Mouse (Mus musculus) intestine, embryonic 15.5 days (tissue): ENCODE measurements around the gene Setdb1. TPM values are rescaled to one million over a fixed set of nuclear protein-coding genes. Genes with fewer than 3 reads are reported as not detected.
A peak's percentile ranks its signal among the peaks of the same experiment; 100 is the strongest.
"Not testable (repeated sequence)": the region's sequence is repeated elsewhere in the genome, so short reads cannot be mapped to it uniquely, and the experiment has no call there.

Source experiments
- ATAC-seq: fragments of 200-750 bp; cut with Nextera tagmentation; 2 replicates; pipeline ENCODE4 v1.8.0; 2017; ENCODE audit warnings: moderate TSS enrichment, moderate library complexity
- H3K27ac ChIP-seq: fragments of 300-500 bp; sonication (generic); 2 replicates; pipeline ENCODE4 v1.5.1; 2015; ENCODE audit warnings: mild to moderate bottlenecking, inconsistent platforms
- H3K27me3 ChIP-seq: fragments of 300-500 bp; sonication (generic); replicated peaks from 2 replicates; pipeline ENCODE4 v1.6.1; 2015; ENCODE audit warnings: inconsistent platforms
- H3K36me3 ChIP-seq: fragments of 300-500 bp; sonication (generic); 2 replicates; pipeline ENCODE4 v1.6.1; 2015; ENCODE audit warnings: inconsistent platforms
- H3K4me1 ChIP-seq: fragments of 300-500 bp; sonication (generic); replicated peaks from 2 replicates; pipeline ENCODE4 v1.6.1; 2015; ENCODE audit warnings: inconsistent platforms
- H3K4me2 ChIP-seq: fragments of 300-500 bp; sonication (generic); replicated peaks from 2 replicates; pipeline ENCODE4 v1.6.1; 2015; ENCODE audit warnings: mild to moderate bottlenecking, inconsistent platforms
- H3K4me3 ChIP-seq: fragments of 300-500 bp; sonication (generic); replicated peaks from 2 replicates; pipeline ENCODE4 v1.5.1; 2015; ENCODE audit warnings: inconsistent platforms
- H3K9ac ChIP-seq: fragments of 300-500 bp; sonication (generic); 2 replicates; pipeline ENCODE4 v1.6.1; 2015; ENCODE audit warnings: inconsistent platforms
- H3K9me3 ChIP-seq: fragments of 300-500 bp; sonication (generic); 2 replicates; pipeline ENCODE4 v1.6.1; 2016; ENCODE audit warnings: inconsistent platforms
- WGBS: fragments of 180-500 bp; shearing (Covaris S2); methylation state at CpG from one replicate; pipeline ENCODE4 v1.1.7; 2015; 5-methylcytosine and 5-hydroxymethylcytosine counted together
- polyA plus RNA-seq: library from polyadenylated mRNA; unstranded; fragments of >200 nt; fragmentation: Nextera tagmentation; extraction: Ambion mirVana; gene quantifications from 2 replicates; pipeline ENCODE4 v1.2.1, GENCODE M21; 2015

The Setdb1 gene
- polyA plus RNA-seq, 1 experiment from 2014 or later: 31.2 TPM

DNA sequence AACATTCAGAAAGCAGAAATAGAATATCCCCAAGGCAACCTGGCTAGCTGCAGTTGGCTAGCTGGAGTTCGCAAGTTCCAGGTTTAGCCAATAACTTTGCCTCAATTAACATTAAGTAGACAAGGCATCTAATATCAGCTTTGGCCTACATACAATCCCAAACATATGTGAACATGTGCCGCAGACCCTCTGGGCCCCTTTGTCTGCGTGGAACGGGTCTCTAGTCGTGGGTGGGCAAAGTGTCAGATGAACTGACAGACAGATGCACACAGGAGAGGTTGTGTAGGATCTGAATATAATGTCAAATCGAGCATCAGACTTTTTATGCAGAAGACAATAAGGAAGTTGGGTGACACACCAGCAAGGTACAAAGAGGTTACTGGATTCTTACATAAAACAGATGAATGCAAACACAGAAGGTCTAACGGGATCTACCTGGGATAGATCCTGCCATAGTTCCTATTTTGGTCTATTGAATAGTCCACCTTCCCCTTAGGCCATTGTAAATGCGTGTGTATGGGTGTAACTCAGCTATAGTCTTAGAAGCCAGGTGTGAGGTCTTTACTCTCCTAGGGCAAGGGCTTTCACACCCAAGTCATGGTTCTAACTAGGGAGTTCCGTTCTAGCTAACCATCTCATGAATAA is 13.5 kb downstream of the Setdb1 start:
- not testable (repeated sequence) for H3K27me3 ChIP-seq, ATAC-seq, H3K9me3 ChIP-seq, H3K4me2 ChIP-seq, H3K9ac ChIP-seq, H3K4me3 ChIP-seq, H3K27ac ChIP-seq, H3K4me1 ChIP-seq
- peaks cover 42% of the 10 kb centered on the region for H3K36me3 ChIP-seq
- 97% methylated on average over 9 of the region's 9 CpGs for WGBS

DNA sequence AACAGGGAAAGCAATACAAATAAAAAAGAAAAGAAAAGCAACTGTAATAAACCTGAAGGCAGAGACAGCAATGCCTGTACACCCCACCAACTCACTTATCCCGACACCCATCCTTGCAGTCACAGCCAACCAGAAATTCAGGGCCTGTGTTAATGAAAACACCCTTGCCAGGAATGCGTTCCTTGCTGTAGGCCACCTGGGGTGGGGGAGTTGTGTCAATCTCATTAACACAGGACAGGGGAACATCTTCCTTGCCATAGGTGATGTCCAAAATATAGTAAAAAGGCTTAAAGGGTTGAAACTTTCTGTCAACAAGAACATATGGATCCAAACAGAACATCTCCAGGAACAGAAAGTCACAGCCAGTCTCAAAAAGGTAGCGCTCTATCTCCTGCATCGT is 18.8 kb downstream of the Setdb1 start:
- Histone ChIP-seq H3K9me3 (no peaks in the 10 kb centered on the region), H3K4me1 (no peaks in the 10 kb centered on the region), H3K36me3 (peaks cover 41% of the 10 kb centered on the region), H3K9ac (no peak overlapping the region), H3K27me3 (no peaks in the 10 kb centered on the region), H3K4me2 (no peak overlapping the region), H3K27ac (no peak overlapping the region), H3K4me3 (no peak overlapping the region)
- WGBS: 95% methylated on average over 4 of the region's 4 CpGs
- ATAC-seq: no peak

DNA sequence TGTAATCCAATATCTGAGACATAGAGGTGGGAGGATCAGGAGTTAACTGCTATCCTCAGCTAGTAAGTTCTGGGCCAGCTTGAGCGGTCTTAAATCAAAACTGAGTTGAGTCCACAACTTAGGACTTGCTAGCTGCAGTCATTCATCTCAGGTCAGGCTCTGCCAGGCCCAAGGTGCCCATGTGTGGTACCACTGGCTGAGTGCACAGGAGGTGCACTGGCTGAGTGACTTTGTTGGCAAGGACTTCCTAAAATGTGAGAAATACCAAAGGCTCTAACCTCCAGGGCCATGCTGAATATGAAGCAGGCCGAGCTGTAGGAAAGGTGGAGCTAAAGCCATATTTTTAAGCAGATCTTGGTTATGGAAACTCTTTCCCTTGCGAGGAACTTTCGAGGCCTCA is 19.7 kb downstream of the Setdb1 start:
- Histone ChIP-seq H3K27ac (no peak overlapping the region), H3K9me3 (no peaks in the 10 kb centered on the region), H3K4me3 (no peak overlapping the region), H3K36me3 (peaks cover 40% of the 10 kb centered on the region), H3K4me1 (no peaks in the 10 kb centered on the region), H3K27me3 (no peaks in the 10 kb centered on the region), H3K4me2 (no peak overlapping the region), H3K9ac (no peak overlapping the region)
- no peak for ATAC-seq
- WGBS: 94% methylated on average over 4 of the region's 4 CpGs

DNA sequence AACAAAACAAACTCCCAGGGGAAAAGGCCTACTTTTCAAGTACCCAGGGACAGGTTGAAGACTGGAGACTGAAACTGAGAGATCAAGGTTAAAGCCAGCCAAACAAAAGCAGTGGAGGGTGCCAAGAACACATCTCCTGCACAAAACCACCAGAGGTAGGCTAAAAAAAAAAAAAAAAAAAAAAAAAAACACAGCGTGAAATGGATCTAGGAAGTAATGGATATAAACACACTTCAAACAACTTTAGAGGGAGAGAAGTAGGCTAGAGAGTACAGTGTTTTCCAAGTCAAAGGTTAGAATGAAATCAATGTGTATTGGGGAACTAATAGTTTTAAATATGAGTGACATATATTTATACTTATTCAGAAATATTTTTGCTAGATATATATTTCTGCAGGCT is 25.5 kb downstream of the Setdb1 start:
- H3K4me2 ChIP-seq: no peak overlapping the region
- no peaks in the 10 kb centered on the region for H3K27me3 ChIP-seq
- H3K36me3 ChIP-seq: peaks cover 30% of the 10 kb centered on the region
- 63% methylated on average over 1 of the region's 1 CpGs for WGBS
- H3K27ac ChIP-seq: no peak overlapping the region
- no peak overlapping the region for H3K9ac ChIP-seq
- H3K9me3 ChIP-seq: no peaks in the 10 kb centered on the region
- H3K4me3 ChIP-seq: no peak overlapping the region
- no peak for ATAC-seq
- H3K4me1 ChIP-seq: no peaks in the 10 kb centered on the region

DNA sequence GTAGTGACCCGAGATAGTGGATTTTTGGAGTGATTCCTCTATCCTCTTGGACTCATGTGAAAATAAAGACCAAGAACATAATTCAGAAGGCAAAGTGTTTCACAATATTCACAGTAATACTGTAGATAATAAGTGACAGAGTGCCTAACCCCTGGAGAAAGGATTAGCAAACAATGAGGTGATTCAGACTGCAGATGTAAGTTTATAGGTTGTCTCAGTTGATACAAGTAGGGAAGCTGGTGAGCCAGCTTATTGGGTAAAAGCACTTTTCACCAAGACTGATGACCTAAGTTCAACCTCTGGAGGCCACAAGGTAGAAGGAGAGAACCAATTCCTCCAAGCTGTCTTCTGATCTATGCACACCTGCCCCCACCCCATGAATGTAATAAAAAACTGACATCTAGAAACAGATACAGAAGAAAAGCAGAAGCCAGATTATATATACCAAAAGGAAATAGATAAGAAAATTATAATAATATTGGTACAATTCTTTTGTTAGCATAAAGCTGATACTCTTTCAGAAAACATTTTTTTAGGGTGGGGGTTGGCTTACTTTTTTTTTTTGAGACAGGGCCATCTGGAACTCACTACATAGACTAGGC is 28.1 kb downstream of the Setdb1 start:
- ATAC-seq: peak; percentile 86
- Histone ChIP-seq H3K9ac (no peak overlapping the region), H3K4me1 (no peaks in the 10 kb centered on the region), H3K27me3 (no peaks in the 10 kb centered on the region), H3K27ac (no peak overlapping the region), H3K4me2 (no peak overlapping the region), H3K9me3 (no peaks in the 10 kb centered on the region), H3K4me3 (no peak overlapping the region), H3K36me3 (peaks cover 46% of the 10 kb centered on the region)
- WGBS: 75% methylated on average over 1 of the region's 1 CpGs

DNA sequence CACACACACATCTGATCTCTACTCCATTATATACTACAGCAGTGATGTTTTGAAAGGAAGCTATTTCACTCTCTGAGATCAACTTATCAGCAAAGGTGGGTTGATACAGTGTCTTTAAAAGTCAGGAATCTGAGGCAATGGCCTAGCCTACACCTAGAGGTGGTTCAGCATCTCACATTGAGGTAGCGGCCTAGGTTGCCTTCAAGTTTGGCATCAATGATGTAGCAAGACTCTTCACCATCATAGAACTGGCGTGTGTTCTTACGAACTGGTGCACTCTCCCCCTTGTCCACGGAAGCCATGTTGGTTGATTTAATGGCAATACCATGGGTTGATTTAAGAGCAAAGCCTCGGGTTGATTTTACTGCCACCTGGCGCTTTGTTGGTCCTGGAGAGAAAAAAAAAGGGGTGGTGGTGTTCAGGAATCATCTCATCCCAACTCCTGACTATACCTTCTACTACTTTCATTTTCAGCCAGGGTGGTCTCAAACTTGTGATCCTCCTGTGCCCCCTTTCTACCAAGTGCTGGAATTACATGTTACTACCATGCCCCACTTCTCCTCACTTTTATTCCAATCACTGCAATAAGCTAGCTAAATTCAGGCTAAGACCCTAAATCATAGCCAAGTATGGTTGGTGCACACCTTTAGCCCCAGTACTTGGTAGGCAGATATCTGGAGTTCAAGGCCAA is 32.4 kb downstream of the Setdb1 start:
- Histone ChIP-seq H3K4me1 (no peaks in the 10 kb centered on the region), H3K27ac (no peak overlapping the region), H3K9me3 (no peaks in the 10 kb centered on the region), H3K9ac (no peak overlapping the region), H3K4me3 (no peak overlapping the region), H3K36me3 (peaks cover 63% of the 10 kb centered on the region), H3K4me2 (no peak overlapping the region), H3K27me3 (no peaks in the 10 kb centered on the region)
- WGBS: 90% methylated on average over 6 of the region's 6 CpGs
- no peak for ATAC-seq

DNA sequence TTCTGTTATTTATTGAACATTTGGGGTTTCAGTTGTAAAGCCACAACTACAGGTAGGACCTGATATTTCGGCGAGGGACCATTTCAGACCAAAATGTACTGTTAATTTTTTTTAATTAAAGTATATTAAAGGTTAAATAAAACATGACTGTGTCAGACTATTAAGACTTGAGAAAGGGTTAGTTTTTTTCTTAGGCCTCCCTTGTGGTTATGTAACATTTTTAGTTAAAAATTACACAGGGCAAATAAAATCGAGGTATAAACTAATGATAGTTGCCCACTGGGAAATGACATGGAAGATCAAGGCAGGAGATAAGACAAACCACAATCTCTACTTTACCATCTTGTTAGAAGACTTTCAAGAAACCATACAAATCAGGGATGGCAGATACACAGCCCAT is 33.6 kb downstream of the Setdb1 start:
- no peak overlapping the region for H3K27ac ChIP-seq
- H3K27me3 ChIP-seq: no peaks in the 10 kb centered on the region
- 85% methylated on average over 3 of the region's 3 CpGs for WGBS
- ATAC-seq: no peak
- no peaks in the 10 kb centered on the region for H3K9me3 ChIP-seq
- H3K36me3 ChIP-seq: peaks cover 62% of the 10 kb centered on the region
- peaks cover 4% of the 10 kb centered on the region; the same call in 1 of the 2 replicates for H3K4me1 ChIP-seq
- H3K4me2 ChIP-seq: no peak overlapping the region
- H3K9ac ChIP-seq: no peak overlapping the region
- no peak overlapping the region for H3K4me3 ChIP-seq

DNA sequence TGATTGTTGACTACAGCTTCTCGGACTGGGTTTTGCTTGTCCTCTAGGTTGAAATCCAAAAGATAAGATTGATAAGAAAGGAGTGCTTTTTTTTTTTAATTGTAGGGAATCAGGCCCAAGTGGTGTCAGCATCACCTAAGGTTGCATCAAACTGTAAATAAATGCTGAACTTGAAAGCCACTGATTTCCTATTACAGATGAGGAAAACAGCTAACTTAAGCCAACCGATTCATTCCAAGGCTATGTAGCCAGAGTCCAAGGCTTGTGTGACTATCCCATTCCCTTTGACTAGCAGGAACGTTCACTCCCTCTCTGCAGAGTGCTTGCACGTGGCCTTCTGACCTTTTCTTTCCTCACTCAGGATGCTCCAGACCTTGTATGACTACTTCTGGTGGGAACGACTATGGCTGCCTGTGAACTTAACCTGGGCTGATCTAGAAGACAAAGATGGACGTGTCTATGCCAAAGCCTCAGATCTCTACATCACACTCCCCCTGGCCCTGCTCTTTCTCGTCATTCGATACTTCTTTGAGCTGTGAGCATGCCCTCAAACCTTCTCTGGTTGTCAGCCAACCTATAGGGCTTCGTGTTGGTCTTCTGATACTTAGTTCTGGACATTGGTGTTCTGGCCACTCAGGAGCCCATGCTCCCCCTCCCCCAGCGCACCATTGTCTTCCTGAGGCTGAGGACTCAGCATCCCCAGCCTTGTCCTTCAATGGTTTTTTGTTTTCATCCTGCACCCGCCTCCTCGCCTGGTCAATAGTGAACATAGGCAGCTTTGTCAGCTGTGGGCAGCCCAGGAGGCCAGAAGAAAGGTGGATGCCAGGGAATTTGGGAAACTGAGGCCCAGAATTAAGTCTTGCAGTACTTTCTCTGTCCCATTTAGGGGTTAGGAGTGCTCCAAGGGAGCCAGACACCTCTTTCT is 37.0 kb downstream of the Setdb1 start:
- Histone ChIP-seq H3K4me1 (peaks cover 25% of the 10 kb centered on the region), H3K4me3 (no peak overlapping the region), H3K9ac (no peak overlapping the region), H3K36me3 (peaks cover 45% of the 10 kb centered on the region), H3K27me3 (no peaks in the 10 kb centered on the region), H3K9me3 (no peaks in the 10 kb centered on the region), H3K27ac (no peak overlapping the region), H3K4me2 (no peak overlapping the region)
- ATAC-seq: no peak
- 72% methylated on average over 12 of the region's 12 CpGs for WGBS

DNA sequence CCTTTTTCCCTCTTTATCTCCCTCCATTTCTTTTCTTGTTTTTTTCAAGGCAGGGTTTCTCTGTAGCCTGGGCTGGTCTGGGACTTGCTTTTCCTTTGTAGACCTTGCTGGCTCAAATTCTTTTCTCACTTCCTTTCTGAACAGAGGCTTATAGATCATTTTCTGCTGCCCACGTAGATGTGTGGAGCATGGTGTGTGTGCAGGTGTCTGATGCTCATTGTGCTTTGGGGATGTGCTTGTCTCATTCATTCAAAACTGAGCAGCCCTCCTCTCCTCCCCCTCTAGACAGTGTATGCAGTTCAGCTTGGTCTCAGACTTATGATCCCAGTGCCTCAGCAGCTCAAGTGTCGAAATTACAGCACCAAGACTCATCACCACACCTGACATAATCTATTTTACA is 37.9 kb downstream of the Setdb1 start:
- no peak overlapping the region for H3K27ac ChIP-seq
- H3K4me1 ChIP-seq: peaks cover 29% of the 10 kb centered on the region
- ATAC-seq: no peak
- H3K36me3 ChIP-seq: peaks cover 38% of the 10 kb centered on the region
- H3K9ac ChIP-seq: no peak overlapping the region
- no peaks in the 10 kb centered on the region for H3K9me3 ChIP-seq
- 61% methylated on average over 2 of the region's 2 CpGs for WGBS
- H3K27me3 ChIP-seq: no peaks in the 10 kb centered on the region
- 0 out of 2 replicates have a peak overlapping the region, but pooled peaks have one; percentile 18 for H3K4me2 ChIP-seq
- no peak overlapping the region for H3K4me3 ChIP-seq

DNA sequence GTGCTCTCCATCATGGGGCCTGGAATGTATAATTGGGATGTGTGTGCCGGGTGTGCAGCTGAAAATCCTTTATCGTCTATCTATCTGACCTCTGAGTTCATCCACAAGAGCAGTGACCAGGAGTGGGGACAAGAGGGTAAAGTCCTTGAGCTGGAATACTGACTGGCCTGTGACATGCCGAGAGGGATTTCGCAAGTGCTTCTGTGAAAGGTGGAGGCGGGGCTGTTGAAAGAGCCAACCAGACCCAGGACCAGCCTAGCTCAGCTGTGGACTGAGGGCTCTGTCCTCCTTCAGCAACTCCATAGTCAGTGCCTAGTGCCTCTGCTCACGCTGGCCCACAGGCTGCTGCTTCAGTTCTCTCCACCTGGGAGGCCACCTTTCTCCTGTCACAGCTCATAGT is 38.5 kb downstream of the Setdb1 start:
- Histone ChIP-seq H3K36me3 (peaks cover 32% of the 10 kb centered on the region), H3K9ac (no peak overlapping the region), H3K4me2 (0 out of 2 replicates have a peak overlapping the region, but pooled peaks have one; percentile 18), H3K27ac (peak overlapping the region; percentile 58; the same call in 1 of the 2 replicates), H3K27me3 (no peaks in the 10 kb centered on the region), H3K9me3 (no peaks in the 10 kb centered on the region), H3K4me1 (peaks cover 29% of the 10 kb centered on the region), H3K4me3 (no peak overlapping the region)
- ATAC-seq: peak; percentile 57
- WGBS: 31% methylated on average over 6 of the region's 6 CpGs

DNA sequence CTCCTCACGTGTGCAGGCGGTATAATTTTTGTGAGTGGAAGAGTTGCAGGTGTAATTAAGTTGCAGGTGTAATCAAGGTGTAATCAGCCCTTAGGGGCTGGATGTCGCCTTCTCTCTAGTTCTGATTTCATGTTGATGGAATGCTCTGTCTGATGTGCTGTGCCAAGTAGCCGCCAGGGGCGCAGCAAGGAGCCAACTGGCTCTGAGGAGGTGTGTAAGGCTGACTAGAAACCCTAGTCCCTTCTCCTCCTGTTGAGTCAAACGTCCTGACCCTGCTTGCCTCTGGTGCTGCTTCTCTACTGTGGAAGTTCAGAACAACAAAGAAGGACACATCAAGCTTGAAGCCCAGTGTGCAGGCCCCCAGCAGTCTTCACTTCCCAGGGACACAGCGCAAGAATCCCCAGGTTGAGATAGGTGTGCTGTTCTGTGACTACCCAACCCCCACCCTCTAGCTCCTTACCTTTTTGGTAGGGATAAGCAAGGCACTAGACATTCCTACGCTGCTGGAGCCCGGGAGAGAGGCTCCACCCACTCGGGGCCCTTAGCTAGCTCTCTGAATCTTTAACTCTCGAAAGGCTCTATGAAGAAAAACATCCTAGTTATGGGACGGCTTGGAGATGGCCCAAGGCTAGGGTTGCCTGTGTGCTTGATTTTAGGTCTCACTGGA is 39.5 kb downstream of the Setdb1 start:
- 16% methylated on average over 12 of the region's 12 CpGs for WGBS
- Histone ChIP-seq H3K4me2 (peak overlapping the region; percentile 43), H3K9ac (peak overlapping the region; percentile 28; the same call in 1 of the 2 replicates), H3K9me3 (no peaks in the 10 kb centered on the region), H3K4me1 (peaks cover 29% of the 10 kb centered on the region), H3K27ac (peak overlapping the region; percentile 36; the same call in 1 of the 2 replicates), H3K36me3 (peaks cover 25% of the 10 kb centered on the region), H3K4me3 (0 out of 2 replicates have a peak overlapping the region, but pooled peaks have one; percentile 9), H3K27me3 (no peaks in the 10 kb centered on the region)
- ATAC-seq: peak; percentile 24; the same call in 1 of the 2 replicates
